Mouse (Mus musculus): ENCODE measurements around the gene Csmd2.

Csmd2 gene

GRCm38 (mm10) chr4:128330519-128330918 is 342.9 kb downstream of the Csmd2 start:
- DNase-seq (ENCODE audit: low spot score in 2 of 2): peak in 1 of 2 experiments; percentile 29

GRCm38 (mm10) chr4:128340457-128340856 is 352.8 kb downstream of the Csmd2 start:
- no peak for DNase-seq (ENCODE audit: low spot score in 2 of 2)

GRCm38 (mm10) chr4:128341315-128341714 is 353.7 kb downstream of the Csmd2 start:
- DNase-seq (ENCODE audit: low spot score in 2 of 2): no peak

GRCm38 (mm10) chr4:128342208-128342607 is 354.6 kb downstream of the Csmd2 start:
- DNase-seq (ENCODE audit: low spot score in 2 of 2): no peak

- peak in 1 of 2 experiments; percentile 36 for DNase-seq (ENCODE audit: low spot score in 2 of 2)
These were observed 371.1 kb downstream of the Csmd2 start for GRCm38 (mm10) chr4:128358751-128359150.

DNA sequence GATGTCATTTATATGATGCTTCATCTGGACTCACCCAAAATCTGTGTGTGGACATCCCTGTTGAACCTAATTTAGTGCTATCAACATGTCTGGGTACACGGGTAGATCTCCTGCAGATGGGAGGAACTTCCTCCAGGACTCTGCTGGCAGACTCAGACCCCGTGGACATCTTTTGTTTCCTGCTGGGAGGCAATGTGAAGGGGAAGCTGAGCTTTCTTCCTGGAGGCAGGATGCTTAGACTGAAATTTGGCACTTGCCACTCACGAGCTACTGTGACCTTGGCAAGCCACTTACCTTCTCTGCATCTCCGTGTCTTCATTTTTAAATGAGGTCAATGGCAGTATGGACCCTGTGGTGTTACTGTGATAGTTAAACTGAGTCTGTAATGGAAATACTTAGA is 378.2 kb downstream of the Csmd2 start:
- no peak for DNase-seq (ENCODE audit: low spot score in 2 of 2)

DNA sequence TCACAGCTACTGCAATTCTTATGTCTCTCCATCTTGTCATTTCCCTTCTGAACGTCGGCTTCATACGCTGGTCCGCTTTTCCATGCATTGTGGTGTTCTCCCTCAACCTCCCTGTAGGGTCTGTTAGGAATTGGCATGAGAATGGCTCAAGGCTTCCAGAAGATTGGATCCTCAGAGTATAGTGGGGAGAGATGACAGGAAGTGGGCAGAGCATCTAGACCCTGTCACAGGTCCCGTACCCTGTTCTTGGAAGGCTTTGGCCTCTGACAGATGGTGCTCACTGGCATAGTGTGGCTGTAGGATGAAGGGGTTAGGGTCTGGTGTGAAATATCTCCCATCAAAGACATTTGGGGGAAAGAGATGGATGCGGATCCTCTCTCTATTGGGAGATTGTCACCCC is 380.4 kb downstream of the Csmd2 start:
- DNase-seq (ENCODE audit: low spot score in 2 of 2): no peak

DNA sequence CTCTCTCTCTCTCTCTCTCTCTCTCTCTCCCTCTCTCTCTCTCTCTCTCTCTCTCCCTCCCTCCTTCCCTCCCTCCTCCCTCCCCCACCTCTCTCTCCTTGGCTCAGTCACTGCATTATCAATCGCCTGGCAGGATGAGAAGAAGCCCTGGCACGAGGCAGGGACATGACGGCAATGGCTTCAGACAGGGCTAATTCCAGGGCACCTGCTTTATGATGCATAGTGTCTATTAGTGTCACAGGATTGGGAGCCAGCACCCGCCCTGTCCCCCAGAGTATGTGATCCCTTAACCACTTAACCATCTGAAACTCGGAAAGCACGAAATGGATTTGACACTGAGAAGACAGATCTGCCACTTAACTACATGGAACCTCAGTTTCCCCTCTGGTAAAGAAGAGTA is 384.1 kb downstream of the Csmd2 start:
- no peak for DNase-seq (ENCODE audit: low spot score in 2 of 2)

DNA sequence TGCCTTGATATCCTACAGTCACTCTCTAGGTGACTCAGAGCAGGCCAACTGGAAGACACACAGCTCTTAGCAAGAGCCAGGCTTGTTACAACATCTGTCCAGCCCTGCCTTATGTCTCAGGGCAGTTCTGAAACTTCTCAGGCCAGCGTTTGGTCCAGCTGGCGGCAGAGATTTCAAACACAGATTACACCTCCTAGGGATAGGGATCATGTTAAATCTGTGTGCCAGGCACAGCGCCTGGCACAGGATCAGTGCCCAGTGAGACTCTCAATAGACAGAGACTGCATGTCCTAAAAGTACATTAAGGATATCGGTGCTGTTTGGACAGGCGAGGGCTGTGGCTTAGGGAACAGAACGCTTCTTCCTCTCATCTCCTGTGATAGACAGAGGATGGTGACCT is 385.5 kb downstream of the Csmd2 start:
- DNase-seq (ENCODE audit: low spot score in 2 of 2): no peak

DNA sequence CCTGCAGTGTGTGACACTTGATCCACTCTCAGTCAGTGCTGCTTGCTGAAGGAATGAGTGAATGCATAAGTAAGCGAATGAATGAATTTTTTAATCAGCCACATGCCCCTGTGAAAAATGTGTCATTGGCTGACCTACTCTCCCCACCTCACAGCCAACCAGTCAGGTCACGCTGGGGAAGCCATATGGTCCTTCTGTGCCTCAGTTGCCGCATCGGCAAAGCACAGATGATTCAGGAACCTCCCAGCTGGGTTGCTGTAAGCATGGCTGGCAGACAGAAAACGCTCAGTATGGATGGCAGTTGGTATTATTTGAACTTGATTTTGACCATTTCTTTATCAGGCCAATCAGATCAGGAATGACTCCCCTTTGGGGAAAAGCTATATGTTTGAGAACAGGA is 386.4 kb downstream of the Csmd2 start:
- no peak for DNase-seq (ENCODE audit: low spot score in 2 of 2)

DNA sequence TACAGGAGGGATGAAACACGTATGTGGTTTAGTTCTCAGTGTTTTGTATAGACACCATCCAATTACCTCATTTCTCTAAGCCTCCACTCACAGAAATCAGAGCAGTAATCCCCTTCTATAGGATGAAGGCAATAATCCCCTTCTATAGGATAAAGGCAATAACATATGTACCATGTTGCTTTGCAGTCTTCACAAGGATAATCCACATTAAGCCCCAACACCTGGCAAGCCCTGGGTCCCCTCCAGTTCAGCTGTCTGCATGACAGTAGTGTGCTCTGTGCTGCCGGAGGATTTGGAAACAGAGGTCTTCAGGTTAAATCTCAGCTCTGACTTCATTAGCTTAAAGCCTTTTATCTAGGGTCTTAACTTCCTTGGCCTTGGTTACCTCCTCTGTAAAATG is 391.3 kb downstream of the Csmd2 start:
- DNase-seq (ENCODE audit: low spot score in 2 of 2): no peak

DNA sequence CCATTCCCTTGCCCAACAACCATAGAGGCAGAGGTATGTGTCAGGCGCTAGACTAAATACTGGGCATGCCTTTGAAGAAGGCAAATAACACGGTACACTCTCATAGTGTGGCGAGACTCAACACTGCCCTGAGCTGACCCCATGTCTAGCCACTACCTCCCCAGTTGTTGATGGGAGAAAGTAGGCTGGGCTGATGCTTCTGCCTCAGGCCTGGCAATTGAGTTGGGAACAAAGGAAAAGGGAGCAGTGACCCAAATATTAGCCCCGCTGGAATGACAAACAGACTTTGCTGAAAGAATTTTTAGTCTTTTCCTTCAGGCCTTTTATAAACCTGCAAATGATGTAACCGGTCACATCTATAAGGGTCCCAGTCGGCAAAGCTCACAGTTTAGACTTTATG is 393.7 kb downstream of the Csmd2 start:
- DNase-seq (ENCODE audit: low spot score in 2 of 2): no peak

DNA sequence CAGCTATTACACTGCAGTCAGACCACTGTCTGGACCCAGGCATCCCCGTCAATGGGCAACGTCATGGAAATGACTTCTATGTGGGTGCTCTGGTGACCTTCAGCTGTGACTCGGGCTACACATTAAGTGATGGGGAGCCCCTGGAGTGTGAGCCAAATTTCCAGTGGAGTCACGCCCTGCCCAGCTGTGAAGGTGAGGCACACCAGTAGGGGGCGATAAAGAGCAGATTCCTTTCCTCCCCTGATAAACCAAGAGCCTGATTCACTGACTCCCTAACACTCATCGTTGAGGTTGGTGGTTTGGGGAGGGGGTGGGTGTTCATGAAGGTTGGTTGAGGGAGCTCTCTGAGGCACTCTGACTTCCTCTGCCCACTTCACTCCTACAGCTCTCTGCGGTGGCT is 396.1 kb downstream of the Csmd2 start:
- DNase-seq (ENCODE audit: low spot score in 2 of 2): no peak

DNA sequence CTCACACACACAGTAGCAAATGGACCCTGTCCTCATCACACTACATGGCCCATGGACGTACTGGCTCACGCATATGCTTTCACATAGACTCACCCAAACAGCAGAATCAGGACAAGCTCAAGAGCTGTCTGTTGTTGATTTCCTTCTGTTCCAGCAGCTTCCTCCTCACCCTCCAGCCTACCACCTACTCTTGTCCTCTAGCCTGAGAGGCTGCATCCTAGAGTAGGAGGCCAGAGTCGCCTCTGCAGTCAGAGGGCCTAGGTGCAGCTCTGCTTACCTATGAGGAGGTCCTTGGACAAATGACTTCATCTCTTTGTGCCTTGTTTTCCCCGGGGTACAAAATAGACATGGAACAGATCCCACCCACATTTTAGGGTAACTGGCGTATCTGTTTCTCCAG is 403.8 kb downstream of the Csmd2 start:
- no peak for DNase-seq (ENCODE audit: low spot score in 2 of 2)

GRCm38 (mm10) chr4:128392279-128392678 is 404.6 kb downstream of the Csmd2 start:
- DNase-seq (ENCODE audit: low spot score in 2 of 2): no peak

DNA sequence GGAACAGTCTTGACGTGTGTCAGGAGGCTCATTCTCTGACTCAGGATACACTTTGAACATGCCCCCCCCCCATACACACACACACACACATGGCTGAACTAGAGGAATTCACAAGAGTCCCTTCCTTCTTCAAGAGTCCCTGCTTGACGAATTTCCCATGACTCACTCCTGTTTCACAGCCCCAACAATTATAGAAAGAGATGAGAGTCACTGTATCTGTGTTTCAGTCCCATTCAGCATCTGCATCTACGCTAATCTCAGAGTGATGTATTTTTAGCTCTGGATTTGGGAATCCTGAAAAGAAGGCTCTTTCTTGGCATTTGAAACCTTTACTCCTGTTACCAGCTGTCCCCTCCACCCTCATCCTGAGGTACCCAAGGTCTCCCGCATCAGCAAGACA is 406.2 kb downstream of the Csmd2 start:
- DNase-seq (ENCODE audit: low spot score in 2 of 2): no peak

- no peak for DNase-seq (ENCODE audit: low spot score in 2 of 2)
These were observed 409.0 kb downstream of the Csmd2 start for GRCm38 (mm10) chr4:128396616-128397015.

DNA sequence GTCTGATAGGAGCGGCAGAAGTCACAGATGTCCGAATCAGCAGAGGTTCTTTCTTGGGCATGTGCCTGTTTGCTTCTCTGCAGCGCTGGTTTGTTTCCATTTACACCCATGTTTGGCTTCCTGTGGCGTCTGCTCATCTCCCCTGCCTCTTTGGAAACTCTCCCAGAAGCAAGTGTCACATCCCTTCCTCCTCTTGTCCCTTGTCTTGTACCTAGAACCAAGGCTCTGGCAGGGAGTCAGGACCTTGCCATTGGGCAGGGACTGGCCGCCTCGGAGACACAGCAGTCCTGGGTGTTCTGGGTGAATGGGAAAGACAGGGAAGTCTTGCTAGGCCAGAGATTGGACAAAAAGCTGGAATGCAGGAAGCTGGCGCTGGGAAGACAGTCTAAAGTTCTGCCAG is 410.1 kb downstream of the Csmd2 start:
- DNase-seq (ENCODE audit: low spot score in 2 of 2): no peak

GRCm38 (mm10) chr4:128398948-128399347 is 411.3 kb downstream of the Csmd2 start:
- no peak for DNase-seq (ENCODE audit: low spot score in 2 of 2)

DNA sequence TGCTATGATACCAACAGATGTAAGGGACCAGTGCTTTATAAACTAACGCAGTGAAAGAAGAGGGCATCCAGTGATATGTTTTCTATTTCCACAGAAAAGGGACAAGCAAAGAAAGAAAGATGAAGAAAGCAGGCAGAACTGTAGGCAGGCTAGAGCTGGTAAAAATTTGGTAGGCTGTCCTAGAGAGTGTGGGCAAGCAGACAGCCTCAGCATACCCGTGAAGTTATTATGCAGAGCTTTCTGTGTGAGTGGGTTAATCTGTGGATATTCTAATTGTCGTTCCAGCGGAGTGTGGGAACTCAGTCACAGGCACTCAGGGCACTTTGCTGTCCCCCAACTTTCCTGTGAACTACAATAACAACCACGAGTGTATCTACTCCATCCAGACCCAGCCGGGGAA is 412.4 kb downstream of the Csmd2 start:
- no peak for DNase-seq (ENCODE audit: low spot score in 2 of 2)

DNA sequence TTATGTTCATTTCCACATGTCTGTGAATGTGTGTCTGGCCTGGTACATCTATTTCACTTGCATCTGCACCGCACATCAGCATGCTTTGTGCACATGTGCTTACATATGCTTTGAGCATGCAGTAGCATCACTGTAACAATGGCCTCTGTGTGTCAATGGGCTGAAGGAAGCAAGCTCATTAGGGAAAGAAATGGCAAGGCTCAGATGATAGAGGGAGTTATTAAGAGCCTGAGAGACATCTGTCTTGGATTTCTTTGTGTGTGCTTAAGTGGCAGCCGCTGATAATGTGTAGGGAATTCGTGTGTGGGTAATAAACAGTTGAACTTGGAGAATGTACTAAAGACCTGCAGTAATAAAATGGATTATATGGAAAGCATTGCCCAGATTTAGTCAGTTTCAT is 413.9 kb downstream of the Csmd2 start:
- DNase-seq (ENCODE audit: low spot score in 2 of 2): no peak

- DNase-seq (ENCODE audit: low spot score in 2 of 2): no peak
These were observed 415.0 kb downstream of the Csmd2 start for GRCm38 (mm10) chr4:128402706-128403105.

GRCm38 (mm10) chr4:128405576-128405975 is 417.9 kb downstream of the Csmd2 start:
- no peak for DNase-seq (ENCODE audit: low spot score in 2 of 2)

- DNase-seq (ENCODE audit: low spot score in 2 of 2): no peak
These were observed 419.6 kb downstream of the Csmd2 start for GRCm38 (mm10) chr4:128407084-128407845.
